Mouse (Mus musculus): ENCODE data around the gene Olfr1412.

Gene Olfr1412

GRCm38 (mm10) chr1:92585479-92585878 is at the start of gene Olfr1412:
TSS of gene Olfr1412 (plus strand) at chr1:92585779.
- DNase-seq (ENCODE audit: low spot score in 2 of 2) = no peak

GRCm38 (mm10) chr1:92536972-92537371 is 48.6 kb upstream of the Olfr1412 start:
- no peak for DNase-seq (ENCODE audit: low spot score in 2 of 2)

- DNase-seq (ENCODE audit: low spot score in 2 of 2) = no peak
These were observed 46.5 kb upstream of the Olfr1412 start for GRCm38 (mm10) chr1:92539071-92539470.

DNA sequence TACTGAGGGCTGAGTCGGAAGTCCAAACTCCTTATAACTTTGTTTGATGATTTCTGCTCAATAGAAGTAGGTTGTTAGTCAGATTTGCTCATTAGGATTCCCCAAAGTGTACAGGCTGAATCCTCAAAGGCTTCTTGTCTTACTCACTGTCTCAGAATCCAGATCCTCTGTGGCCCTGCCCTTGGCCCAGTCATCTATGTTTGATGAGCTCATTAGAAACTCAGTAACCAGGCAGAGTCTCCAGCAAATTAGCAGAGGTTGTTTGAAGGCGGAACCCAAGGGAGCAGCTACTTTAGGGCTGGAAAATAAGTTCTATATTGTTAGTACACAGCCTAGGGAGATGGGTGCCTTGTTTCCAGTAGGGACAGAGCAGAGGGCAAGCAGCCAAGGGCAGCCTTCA is 39.6 kb upstream of the Olfr1412 start:
- DNase-seq (ENCODE audit: low spot score in 2 of 2) = no peak

- no peak for DNase-seq (ENCODE audit: low spot score in 2 of 2)
These were observed 14.6 kb upstream of the Olfr1412 start, which contains the start of gene Olfr1413 for GRCm38 (mm10) chr1:92571022-92571421. TSS of gene Olfr1413 (plus strand) at chr1:92571322.

- DNase-seq (ENCODE audit: low spot score in 2 of 2) = no peak
These were observed 8.5 kb downstream of the Olfr1412 start, which contains the start of gene Olfr1411 for GRCm38 (mm10) chr1:92594111-92594510. TSS of gene Olfr1411 (plus strand) at chr1:92594411.

- no peak for DNase-seq (ENCODE audit: low spot score in 2 of 2)
These were observed 10.4 kb downstream of the Olfr1412 start for GRCm38 (mm10) chr1:92596019-92596418.

DNA sequence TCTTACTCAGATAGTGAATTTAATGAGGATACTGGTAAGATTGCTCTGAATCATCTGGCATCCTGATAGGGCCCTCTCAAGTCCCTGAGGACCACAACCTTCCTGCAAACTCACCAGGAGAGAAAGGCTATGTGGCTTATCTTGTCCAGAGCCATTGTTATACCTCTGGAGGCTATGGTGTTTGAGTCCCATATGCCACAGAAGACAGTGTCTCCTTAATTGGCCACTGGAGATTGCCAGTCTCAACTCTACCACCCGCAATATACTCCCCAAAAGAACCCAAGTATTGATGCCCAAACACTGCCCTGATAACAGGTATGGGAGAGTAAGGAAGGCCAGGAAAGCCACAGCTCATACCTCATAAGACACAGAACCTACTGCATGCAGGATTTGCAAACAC is 19.9 kb downstream of the Olfr1412 start, which contains the start of gene Olfr1410:
TSS of gene Olfr1410 (plus strand) at position 301 of the 400 bp plus-strand sequence.
- DNase-seq (ENCODE audit: low spot score in 2 of 2) = no peak

GRCm38 (mm10) chr1:92607711-92608110 is 22.1 kb downstream of the Olfr1412 start:
- no peak for DNase-seq (ENCODE audit: low spot score in 2 of 2)

DNA sequence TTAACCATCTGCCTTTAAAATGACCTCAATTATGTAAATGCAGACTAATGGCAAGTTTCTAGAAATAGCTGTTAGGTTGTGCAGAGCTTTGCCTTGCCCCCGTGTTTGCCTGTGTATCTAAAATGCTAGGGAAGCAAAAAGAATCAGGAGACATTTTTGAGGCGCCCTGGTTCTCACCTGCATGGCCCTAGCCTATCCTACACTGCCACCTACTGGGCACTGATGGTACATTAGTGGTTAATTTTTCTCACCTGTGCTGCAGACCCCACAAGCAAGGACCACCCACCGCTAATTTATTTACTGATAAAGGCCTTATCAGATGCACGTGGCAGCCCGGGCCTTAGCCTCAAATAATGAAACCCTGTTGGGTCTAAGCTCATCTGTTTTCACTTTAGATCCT is 25.4 kb downstream of the Olfr1412 start:
- peak; percentile 34 to 56 for DNase-seq (ENCODE audit: low spot score in 2 of 2)

GRCm38 (mm10) chr1:92613175-92613574 is 27.6 kb downstream of the Olfr1412 start:
- DNase-seq (ENCODE audit: low spot score in 2 of 2) = no peak

- DNase-seq (ENCODE audit: low spot score in 2 of 2) = no peak
These were observed 28.9 kb downstream of the Olfr1412 start for GRCm38 (mm10) chr1:92614516-92614915.

- no peak for DNase-seq (ENCODE audit: low spot score in 2 of 2)
These were observed 30.5 kb downstream of the Olfr1412 start for GRCm38 (mm10) chr1:92616046-92616445.

DNA sequence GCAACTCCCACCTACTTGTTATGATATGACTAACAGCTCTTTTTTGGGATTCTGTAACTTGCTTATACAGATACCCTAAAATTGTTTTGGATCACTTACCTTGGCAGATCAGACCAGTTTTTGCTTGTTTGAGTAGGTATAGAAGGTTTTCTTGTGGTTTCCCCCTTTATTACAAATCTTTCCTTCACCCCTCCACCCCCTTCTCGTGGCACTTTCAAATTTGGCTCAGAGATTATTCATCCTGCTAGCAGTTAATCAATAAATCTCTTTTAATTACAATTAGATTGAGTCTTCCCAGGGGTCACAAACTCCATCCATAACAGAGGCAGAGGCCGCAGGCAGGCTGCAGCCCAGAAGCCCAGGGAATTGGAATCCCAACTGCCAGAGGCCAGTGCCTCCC is 31.9 kb downstream of the Olfr1412 start, which contains the start of gene Olfr12:
TSS of gene Olfr12 (plus strand) at position 301 of the 400 bp plus-strand sequence.
- DNase-seq (ENCODE audit: low spot score in 2 of 2) = no peak

DNA sequence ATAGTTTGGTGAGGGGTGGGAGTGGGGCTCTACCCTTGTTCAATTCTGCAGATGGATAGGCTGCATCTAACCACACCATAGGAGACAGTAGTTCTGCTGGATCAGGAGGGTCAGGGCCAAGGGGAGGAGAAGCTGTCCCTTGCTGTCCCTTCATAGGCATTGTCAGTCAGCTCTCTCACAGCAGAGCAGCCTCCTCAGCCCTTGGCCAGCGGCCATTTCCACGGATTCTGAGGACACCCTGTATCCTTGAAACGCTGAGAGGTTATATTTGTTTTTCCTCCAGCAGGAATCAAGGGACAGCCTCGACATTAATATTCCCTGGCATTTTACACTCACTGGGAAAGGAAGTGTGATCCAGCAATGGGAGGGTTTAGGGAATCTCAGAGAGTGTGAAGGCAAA is 32.8 kb downstream of the Olfr1412 start:
- DNase-seq (ENCODE audit: low spot score in 2 of 2) = no peak

DNA sequence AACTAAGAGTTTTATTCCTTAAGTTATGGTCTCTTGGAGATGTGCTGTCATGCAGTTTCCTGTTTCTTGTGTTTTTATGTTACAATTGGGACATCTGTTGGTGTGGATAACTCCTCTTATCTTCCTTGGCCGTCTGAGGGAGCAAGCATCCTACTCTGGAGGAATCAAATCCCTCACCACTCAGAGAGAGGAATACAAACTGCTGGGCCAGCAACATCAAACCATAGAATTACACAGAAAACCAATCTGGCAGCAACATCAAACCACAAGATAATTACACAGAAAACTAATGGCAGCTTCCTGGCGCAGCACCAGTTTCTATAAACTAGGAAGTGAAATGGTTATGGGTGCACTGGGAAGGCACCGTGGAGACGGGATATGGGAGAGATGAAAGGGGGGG is 42.6 kb downstream of the Olfr1412 start:
- no peak for DNase-seq (ENCODE audit: low spot score in 2 of 2)

DNA sequence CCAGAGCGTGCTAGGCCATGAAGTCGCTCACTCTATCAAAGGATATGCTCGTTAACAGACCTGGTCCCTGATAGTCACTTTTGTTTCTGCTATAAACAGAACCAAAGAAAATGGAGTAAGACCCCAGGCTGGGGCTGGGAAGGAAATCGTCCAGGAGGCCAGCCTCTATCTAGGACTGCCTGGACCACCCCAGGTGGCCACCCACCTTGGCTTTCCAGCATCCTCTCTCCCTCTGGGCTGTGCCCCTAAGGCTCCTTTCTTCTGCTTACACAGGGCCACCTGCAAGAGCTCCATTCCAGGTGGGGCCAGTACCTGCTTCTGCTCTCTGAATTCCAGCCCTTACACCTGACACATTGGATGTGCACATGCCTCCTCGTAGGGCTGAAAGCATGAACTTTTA is 46.6 kb downstream of the Olfr1412 start:
- DNase-seq (ENCODE audit: low spot score in 2 of 2) = no peak

GRCm38 (mm10) chr1:92632948-92633347 is 47.4 kb downstream of the Olfr1412 start:
- no peak for DNase-seq (ENCODE audit: low spot score in 2 of 2)

- no peak for DNase-seq (ENCODE audit: low spot score in 2 of 2)
These were observed 48.1 kb downstream of the Olfr1412 start for GRCm38 (mm10) chr1:92633726-92634125.

GRCm38 (mm10) chr1:92634569-92634968 is 49.0 kb downstream of the Olfr1412 start:
- DNase-seq (ENCODE audit: low spot score in 2 of 2) = no peak

DNA sequence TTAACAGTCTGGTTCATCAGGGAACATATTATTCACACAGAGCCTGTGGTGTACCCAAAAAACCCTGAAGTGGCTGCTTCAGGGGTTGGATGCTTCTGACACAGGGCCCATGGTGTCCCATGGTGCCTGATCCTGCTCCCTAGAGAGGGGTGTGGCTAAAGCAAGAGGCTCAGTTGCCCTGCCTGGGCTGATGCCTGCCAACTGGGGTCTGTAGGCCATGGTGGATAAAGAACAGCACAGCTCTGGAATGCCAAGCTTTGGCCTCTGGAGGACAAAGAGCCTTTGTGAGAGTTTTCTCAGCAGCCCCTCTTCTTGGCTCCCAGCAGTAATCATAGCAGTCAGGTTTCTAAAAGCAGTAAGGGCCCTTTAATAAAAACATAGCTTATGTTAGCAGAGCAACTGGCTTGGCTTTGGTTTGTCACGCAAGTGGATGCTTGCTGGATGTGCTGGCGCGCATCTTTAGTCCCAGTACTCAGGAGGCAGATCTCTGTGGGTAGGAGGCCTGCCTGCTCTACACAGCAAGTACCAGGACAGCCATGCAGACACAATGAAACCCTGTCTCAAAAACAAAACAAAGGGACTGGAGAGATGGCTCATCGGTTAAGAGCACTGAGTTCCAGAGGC is 49.5 kb downstream of the Olfr1412 start:
- DNase-seq (ENCODE audit: low spot score in 2 of 2) = no peak

GRCm38 (mm10) chr1:92636015-92636414 is 50.4 kb downstream of the Olfr1412 start:
- no peak for DNase-seq (ENCODE audit: low spot score in 2 of 2)

- DNase-seq (ENCODE audit: low spot score in 2 of 2) = no peak
These were observed 51.1 kb downstream of the Olfr1412 start for GRCm38 (mm10) chr1:92636676-92637075.

Data from natural killer cell, adult 2 months (primary cell).